Mouse (Mus musculus) midbrain, embryonic 10.5 days (tissue): ENCODE measurements around the gene Trmt11. TPM values are rescaled to one million over a fixed set of nuclear protein-coding genes. Genes with fewer than 3 reads are reported as not detected.
A peak's percentile ranks its signal among the peaks of the same experiment; 100 is the strongest.

Experiments used
- DNase-seq: peaks from one replicate; pipeline ENCODE4 v3.0.0-alpha.2; 2017; ENCODE audit warnings: low spot score
- H3K27ac ChIP-seq: fragments of 300-500 bp; sonication (generic); replicated peaks from 2 replicates; pipeline ENCODE4 v1.5.1; 2016; ENCODE audit warnings: mild to moderate bottlenecking
- H3K27me3 ChIP-seq: fragments of 300-500 bp; sonication (generic); 2 replicates; pipeline ENCODE4 v1.6.1; 2016; ENCODE audit warnings: low read depth, mild to moderate bottlenecking; ENCODE audit not compliant: poor library complexity, severe bottlenecking
- H3K36me3 ChIP-seq: fragments of 300-500 bp; sonication (generic); 2 replicates; pipeline ENCODE4 v1.6.1; 2016; ENCODE audit warnings: mild to moderate bottlenecking, moderate library complexity
- H3K4me1 ChIP-seq: fragments of 300-500 bp; sonication (generic); 2 replicates; pipeline ENCODE4 v1.6.1; 2016
- H3K4me3 ChIP-seq: fragments of 300-500 bp; sonication (generic); 2 replicates; pipeline ENCODE4 v1.5.1; 2016; ENCODE audit warnings: mild to moderate bottlenecking, moderate library complexity
- H3K9me3 ChIP-seq: fragments of 300-500 bp; sonication (generic); replicated peaks from 2 replicates; pipeline ENCODE4 v1.6.1; 2016; ENCODE audit warnings: mild to moderate bottlenecking
- WGBS: fragments of 180-500 bp; shearing (Covaris S2); methylation state at CpG from one replicate; pipeline ENCODE4 v1.1.7; 2016; 5-methylcytosine and 5-hydroxymethylcytosine counted together
- polyA plus RNA-seq: library from polyadenylated mRNA; unstranded; fragments of >200 nt; fragmentation: Nextera tagmentation; extraction: Ambion mirVana; gene quantifications from 2 replicates; pipeline ENCODE4 v1.2.1, GENCODE M21; 2016

Trmt11 gene
- polyA plus RNA-seq, 1 experiment from 2014 or later = 31.8 TPM

DNA sequence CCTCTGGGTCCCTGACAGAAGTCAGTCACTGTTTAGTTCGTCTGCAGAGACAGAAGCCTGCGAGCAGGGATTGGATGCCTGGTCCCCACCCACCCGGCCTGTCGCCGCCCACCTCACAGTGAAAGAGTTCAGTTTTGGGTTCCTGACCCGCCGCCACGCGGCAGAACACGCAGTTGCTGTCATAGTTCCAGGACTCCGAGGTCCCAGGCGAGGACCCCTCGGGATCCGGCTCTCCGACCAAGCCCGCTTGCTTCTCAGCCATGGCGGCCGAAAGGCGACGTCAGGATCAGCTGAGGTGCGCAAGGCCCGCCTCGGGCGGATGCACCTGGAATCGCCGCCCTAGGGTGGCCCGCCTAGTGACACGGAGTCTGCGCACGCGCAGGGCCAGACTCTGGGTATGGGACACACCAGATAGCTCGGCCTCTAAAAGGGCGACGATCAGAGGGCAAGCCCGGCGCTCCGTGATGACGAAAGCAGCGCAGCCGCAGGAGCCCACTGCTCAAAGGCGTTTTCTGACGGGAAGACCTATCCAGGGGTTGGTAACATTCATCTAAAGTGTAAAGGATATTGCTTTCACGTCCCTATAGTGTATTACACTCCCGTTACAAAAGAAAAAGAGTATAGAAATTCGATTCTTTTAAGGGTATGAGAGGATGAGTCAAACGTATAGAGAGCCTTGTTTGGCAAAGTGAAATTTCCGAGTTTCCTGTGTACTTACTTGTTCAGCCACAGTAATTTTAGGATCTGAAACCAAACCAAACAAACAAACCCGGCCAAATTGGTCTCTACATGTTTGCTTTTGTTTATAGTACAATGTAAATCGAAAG lies 17.8 kb upstream of the Trmt11 start:
- Histone ChIP-seq H3K27ac (peak overlapping the region; percentile 94), H3K9me3 (no peaks in the 10 kb centered on the region), H3K27me3 (0 out of 2 replicates have a peak, but pooled peaks cover 3% of the 10 kb centered on the region), H3K4me3 (peak overlapping the region; percentile 73), H3K4me1 (peaks cover 10% of the 10 kb centered on the region), H3K36me3 (no peaks in the 10 kb centered on the region)
- DNase-seq = peak; percentile 98
- 2% methylated on average over 49 of the region's 49 CpGs for WGBS

DNA sequence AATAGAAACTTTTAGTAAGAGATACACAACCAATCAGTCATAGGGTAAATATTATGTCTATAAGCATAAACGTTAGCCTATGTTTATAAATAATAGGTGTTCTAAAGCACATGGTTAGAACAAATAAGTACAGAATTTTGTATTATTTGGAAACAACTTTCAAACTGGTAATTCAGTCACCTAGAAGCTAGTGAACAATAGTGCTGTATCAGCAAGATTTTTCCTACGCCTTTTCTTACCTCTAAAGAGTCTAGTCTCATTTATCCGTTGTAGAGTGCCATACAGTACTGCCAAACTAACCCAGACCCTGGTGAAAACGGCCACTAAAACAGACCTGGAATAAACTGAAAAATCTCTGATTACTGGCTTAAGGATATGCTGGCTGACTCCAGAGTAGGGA lies 12.5 kb upstream of the Trmt11 start:
- Histone ChIP-seq H3K27ac (no peak overlapping the region), H3K4me1 (peaks cover 6% of the 10 kb centered on the region), H3K36me3 (no peaks in the 10 kb centered on the region), H3K27me3 (no peaks in the 10 kb centered on the region), H3K9me3 (no peaks in the 10 kb centered on the region), H3K4me3 (no peak overlapping the region)
- 91% methylated on average over 4 of the region's 4 CpGs for WGBS
- DNase-seq = no peak

DNA sequence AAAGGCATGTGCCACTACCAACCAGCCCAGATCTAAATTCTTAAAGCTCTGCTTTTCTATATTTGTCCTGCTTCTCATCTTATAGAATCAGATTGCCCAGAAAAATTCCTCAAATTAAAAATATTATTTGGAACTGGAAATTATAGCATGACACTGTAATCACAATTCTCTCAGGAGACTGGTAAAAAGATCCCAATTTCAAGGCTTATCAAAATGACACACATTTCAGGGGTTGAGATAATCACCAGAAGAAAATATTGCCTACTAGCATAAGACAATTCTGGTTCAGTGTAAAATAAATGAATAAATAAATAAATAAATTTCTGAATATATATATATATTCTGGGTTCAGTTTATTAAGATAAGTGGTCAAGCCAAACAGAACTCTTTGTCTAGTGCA lies 9.1 kb upstream of the Trmt11 start:
- H3K27ac ChIP-seq = no peak overlapping the region
- H3K9me3 ChIP-seq = no peaks in the 10 kb centered on the region
- no peak for DNase-seq
- no peaks in the 10 kb centered on the region for H3K27me3 ChIP-seq
- no peaks in the 10 kb centered on the region for H3K36me3 ChIP-seq
- no peak overlapping the region for H3K4me3 ChIP-seq
- H3K4me1 ChIP-seq = no peaks in the 10 kb centered on the region

DNA sequence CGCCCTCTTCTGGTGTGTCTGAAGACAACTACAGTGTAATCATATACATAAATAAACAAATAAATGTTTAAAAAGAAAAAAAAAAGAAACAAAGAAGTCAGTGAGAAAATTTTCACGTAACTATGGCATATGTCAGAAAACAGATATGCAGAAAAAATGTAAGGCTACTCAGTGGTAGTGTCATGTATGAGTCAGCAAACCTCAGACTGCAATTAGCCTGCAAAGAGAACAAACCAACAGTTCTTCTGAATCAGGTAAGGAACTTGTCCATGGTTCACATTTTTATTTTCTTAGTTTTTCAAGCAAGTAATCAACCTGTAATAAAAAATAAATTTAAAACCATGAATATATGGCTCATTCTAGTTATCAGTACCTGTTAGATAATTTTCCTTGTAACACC lies 7.6 kb upstream of the Trmt11 start:
- Histone ChIP-seq H3K4me1 (no peaks in the 10 kb centered on the region), H3K27me3 (no peaks in the 10 kb centered on the region), H3K9me3 (no peaks in the 10 kb centered on the region), H3K27ac (no peak overlapping the region), H3K4me3 (no peak overlapping the region), H3K36me3 (no peaks in the 10 kb centered on the region)
- 72% methylated on average over 2 of the region's 2 CpGs for WGBS
- no peak for DNase-seq

DNA sequence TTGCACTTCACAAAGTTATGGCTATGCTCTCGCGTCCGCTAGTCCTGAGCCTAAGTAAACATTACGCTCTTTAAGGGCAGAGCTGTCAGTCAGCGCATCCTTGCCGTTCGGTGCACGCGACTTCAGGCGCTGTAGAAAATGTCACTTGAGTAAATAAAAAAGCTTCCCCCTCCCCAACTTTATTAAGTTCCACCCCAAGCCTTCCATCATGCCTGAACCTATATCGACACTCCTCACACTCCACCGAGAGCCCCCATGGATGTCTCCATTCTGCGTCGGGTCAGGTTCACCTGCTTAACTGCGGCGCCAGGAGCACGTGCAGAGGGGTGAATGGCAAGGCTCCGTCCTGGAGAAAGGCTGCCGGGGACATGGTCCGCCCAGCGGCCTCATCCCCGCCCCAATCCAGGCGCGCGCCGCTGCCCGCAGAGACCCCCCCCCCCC lies 435 bp downstream of the Trmt11 start:
- peak overlapping the region; percentile 75 for H3K4me3 ChIP-seq
- peaks cover 14% of the 10 kb centered on the region for H3K4me1 ChIP-seq
- no peak for DNase-seq
- WGBS = under 1% methylated on average over 25 of the region's 27 CpGs
- H3K9me3 ChIP-seq = no peaks in the 10 kb centered on the region
- peaks cover 23% of the 10 kb centered on the region for H3K36me3 ChIP-seq
- H3K27me3 ChIP-seq = no peaks in the 10 kb centered on the region
- peak overlapping the region; percentile 92 for H3K27ac ChIP-seq

DNA sequence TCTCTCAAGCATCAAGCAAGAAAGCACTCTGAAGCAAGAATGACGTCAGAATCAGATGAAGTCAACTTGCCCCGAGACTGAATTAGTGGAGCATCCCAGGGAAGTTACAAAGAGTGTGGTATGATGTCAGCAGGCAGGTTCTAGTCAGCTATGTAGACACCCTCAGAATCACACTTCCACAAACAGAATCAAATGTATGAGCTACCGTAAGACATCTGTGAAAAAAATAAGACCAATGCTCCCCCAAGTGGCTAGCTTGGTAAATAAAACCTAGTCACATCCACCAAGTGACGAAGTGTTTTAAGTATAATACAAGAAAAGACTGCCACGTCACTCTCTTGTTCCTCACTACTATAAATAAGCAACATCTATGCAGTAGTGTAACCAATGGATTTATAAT lies 13.5 kb downstream of the Trmt11 start:
- H3K36me3 ChIP-seq = peaks cover 87% of the 10 kb centered on the region
- WGBS = 78% methylated on average over 5 of the region's 5 CpGs
- DNase-seq = no peak
- H3K9me3 ChIP-seq = no peaks in the 10 kb centered on the region
- H3K4me3 ChIP-seq = no peak overlapping the region
- H3K27ac ChIP-seq = no peak overlapping the region
- no peaks in the 10 kb centered on the region for H3K4me1 ChIP-seq
- H3K27me3 ChIP-seq = no peaks in the 10 kb centered on the region

DNA sequence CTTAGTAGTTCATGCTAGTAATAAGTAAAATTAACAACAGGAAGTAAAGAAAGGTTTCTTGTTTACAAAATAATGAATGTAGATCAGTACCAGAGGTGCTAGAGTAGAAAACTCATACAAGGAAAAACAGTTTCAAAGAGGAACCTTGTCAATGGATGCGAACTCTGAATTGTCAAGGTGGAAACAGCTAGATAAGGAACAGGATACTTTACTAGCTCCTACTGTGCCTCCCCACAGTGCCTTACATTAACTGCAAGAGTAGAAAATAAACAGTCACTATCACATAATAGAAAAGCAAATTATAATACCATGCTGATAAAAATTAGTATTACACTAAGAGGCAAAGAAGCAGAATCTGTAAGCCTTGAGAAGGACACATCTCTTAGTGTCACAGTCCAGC lies 14.9 kb downstream of the Trmt11 start:
- no peak overlapping the region for H3K4me3 ChIP-seq
- H3K9me3 ChIP-seq = no peaks in the 10 kb centered on the region
- H3K4me1 ChIP-seq = no peaks in the 10 kb centered on the region
- peaks cover 85% of the 10 kb centered on the region for H3K36me3 ChIP-seq
- WGBS = 98% methylated on average over 1 of the region's 1 CpGs
- H3K27ac ChIP-seq = no peak overlapping the region
- no peak for DNase-seq
- H3K27me3 ChIP-seq = no peaks in the 10 kb centered on the region

DNA sequence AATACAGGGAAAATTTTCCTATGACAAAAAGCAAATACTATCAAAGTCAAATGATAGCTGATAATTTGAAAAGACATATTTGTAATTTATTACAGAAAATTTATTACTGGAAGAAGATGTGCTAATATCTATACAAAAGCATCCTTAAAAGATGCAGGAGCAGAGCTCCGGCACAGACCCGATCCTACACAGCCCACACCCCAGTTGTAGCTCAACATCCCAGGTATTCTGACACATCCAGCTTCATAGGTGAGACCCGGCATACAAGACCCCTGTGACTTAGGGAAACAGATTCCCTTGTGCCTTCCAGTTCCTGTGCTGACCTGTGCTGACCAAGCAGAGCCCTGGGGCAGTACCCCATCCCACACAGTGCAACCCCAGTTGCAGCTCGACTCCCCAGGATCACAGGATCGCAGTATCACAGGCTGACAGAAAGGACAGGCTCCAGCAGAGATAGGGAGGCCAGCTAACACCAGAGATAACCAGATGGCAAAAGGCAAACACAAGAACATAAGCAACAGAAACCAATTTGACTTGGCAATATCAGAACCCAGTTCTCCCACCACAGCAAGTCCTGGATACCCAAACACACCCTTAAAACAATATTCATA lies 22.8 kb downstream of the Trmt11 start:
- Histone ChIP-seq H3K4me3 (no peak overlapping the region), H3K27ac (no peak overlapping the region), H3K27me3 (no peaks in the 10 kb centered on the region), H3K36me3 (peaks cover 45% of the 10 kb centered on the region), H3K9me3 (no peaks in the 10 kb centered on the region), H3K4me1 (no peaks in the 10 kb centered on the region)
- 94% methylated on average over 5 of the region's 5 CpGs for WGBS
- DNase-seq = no peak

DNA sequence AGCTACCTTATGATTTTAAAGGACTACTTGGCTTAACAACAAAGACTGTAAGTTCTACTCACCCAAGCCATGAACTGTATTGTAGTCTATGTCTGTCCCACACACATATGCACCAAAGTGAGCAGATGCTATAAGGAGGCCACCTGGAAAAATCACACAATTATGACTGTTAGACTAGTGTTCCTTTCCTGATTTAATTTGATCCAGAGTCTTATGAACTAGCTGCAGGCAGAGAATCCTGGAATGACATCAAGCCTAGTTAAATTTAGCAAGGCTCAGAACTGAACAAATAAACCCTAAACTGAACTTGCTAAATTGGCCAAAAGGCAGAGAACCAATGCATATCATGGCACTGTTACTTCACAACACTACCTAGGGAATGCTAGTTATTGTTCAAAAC lies 34.2 kb downstream of the Trmt11 start:
- H3K9me3 ChIP-seq = no peaks in the 10 kb centered on the region
- H3K4me1 ChIP-seq = no peaks in the 10 kb centered on the region
- H3K27ac ChIP-seq = no peak overlapping the region
- peaks cover 67% of the 10 kb centered on the region for H3K36me3 ChIP-seq
- H3K27me3 ChIP-seq = no peaks in the 10 kb centered on the region
- no peak for DNase-seq
- H3K4me3 ChIP-seq = no peak overlapping the region

DNA sequence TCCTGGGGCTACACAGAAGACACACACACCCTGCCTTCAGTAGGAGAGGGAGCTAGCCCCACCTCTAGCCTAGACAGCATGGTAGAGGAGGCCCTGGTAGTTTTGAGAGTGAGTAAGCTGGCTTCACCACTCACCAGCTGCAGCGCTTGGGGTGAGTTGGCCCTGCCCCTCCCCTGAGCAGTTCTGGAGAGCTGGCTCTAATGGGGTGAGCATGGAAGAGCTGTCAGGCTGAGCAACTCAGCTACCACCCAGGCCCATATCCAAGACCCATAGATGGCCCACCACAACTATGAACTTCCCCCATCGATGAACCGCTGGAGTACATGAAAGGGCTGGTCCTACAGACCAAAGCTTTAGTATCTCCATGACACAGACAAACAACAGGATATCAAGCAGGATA lies 35.9 kb downstream of the Trmt11 start:
- 96% methylated on average over 3 of the region's 3 CpGs for WGBS
- no peaks in the 10 kb centered on the region for H3K4me1 ChIP-seq
- H3K9me3 ChIP-seq = no peaks in the 10 kb centered on the region
- DNase-seq = no peak
- H3K4me3 ChIP-seq = no peak overlapping the region
- peaks cover 79% of the 10 kb centered on the region for H3K36me3 ChIP-seq
- no peaks in the 10 kb centered on the region for H3K27me3 ChIP-seq
- no peak overlapping the region for H3K27ac ChIP-seq

DNA sequence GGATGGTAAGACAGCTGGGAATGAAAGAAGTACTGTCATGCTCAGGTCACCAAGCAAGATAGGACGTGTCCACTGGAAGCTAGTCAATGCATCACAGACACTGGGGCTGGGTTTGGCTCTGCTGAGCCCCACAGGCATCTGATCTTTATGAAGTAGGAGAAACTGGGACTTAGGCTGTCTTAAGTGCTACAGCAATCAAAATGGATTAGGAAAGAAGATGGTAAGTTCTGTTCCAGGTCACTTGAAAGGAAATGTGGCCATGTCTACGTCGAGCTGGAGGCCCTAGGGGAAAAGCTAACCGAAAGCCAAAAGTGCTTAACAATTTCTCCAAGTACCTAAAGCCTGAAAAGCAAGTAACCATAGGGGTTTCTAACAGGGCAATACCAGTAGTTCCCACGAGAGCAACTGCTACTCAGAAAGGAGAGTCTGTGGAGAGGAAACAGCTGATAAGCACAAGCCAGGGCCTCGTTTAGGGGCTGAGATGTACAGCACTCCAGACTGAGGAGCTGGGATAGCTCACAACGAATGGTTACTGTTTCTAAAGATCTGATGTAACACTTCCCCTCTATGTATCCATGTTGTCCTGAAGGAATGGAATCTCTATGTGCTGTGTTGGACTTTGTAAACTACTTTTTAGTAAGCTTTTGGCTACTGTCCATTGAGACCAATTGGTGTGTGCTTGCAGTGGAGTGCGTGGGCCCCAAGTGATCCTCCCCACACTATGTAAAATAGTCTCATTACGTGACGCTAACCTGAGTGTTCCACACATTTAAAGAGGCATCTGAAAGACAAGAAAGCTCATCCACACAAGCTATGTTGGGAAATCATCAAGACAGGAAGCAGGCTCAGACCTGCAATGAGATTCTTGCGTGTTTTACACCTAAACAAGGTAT lies 44.6 kb downstream of the Trmt11 start:
- Histone ChIP-seq H3K9me3 (no peaks in the 10 kb centered on the region), H3K27me3 (no peaks in the 10 kb centered on the region), H3K36me3 (peaks cover 69% of the 10 kb centered on the region), H3K27ac (no peak overlapping the region), H3K4me3 (no peak overlapping the region), H3K4me1 (no peaks in the 10 kb centered on the region)
- WGBS = 95% methylated on average over 11 of the region's 11 CpGs
- no peak for DNase-seq

DNA sequence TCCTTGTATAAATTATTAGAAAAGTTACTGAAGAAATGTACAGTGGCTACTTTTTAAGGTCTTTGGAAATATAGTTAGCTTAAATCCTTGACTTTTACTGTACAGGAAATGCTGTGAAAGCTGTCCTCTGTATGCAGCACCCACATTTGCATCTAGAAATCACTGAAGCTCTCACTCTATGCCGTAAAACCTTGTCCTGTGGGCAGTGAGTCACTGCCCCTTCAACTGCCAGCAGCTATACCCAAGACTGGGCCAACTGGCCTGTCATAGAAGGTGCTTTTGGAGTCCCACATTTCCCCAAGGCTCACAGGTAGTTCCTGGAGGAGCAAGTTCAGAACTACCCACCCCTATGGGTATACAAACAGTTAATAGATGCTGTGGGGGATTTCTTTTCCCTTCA lies 48.2 kb downstream of the Trmt11 start:
- no peaks in the 10 kb centered on the region for H3K27me3 ChIP-seq
- DNase-seq = no peak
- peaks cover 59% of the 10 kb centered on the region for H3K36me3 ChIP-seq
- H3K27ac ChIP-seq = no peak overlapping the region
- H3K4me3 ChIP-seq = no peak overlapping the region
- no peaks in the 10 kb centered on the region for H3K9me3 ChIP-seq
- WGBS = 97% methylated on average over 1 of the region's 1 CpGs
- no peaks in the 10 kb centered on the region for H3K4me1 ChIP-seq

DNA sequence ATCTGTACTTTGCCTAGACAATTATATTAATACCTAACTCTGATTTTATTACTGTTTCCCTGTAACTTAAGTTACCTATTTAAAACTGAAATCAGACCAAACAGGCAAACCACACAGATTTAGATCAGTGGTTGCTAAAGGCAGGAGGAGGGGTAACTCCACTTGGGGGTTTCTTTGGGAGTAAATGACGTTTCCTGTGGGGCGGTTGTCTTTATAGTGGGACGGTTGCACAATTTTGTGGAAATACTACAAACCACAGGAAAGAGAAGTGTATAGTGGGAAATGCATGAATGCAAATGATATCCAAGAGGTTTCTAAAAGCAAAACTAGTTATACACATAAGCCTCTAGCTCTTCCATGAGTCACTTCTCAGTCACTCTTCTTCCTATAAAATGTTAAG lies 50.6 kb downstream of the Trmt11 start:
- no peaks in the 10 kb centered on the region for H3K9me3 ChIP-seq
- peaks cover 63% of the 10 kb centered on the region for H3K36me3 ChIP-seq
- no peaks in the 10 kb centered on the region for H3K27me3 ChIP-seq
- WGBS = 91% methylated on average over 3 of the region's 3 CpGs
- no peaks in the 10 kb centered on the region for H3K4me1 ChIP-seq
- H3K4me3 ChIP-seq = no peak overlapping the region
- DNase-seq = no peak
- H3K27ac ChIP-seq = no peak overlapping the region
